Mouse (Mus musculus) liver, postnatal 0 days (tissue): ENCODE data around the gene Clic6.

Experiments
- CTCF ChIP-seq: sonication (generic); IDR thresholded peaks from 2 replicates; pipeline ENCODE4 v1.5.1; 2016; ENCODE audit warnings: antibody characterized with exemption, low read depth
- EP300 ChIP-seq: IDR thresholded peaks from 2 replicates; pipeline ENCODE4 v1.6.1; 2016; ENCODE audit warnings: antibody characterized with exemption, low read depth, mild to moderate bottlenecking

- no peak for TF ChIP-seq EP300
- no peak for TF ChIP-seq CTCF
Observed at GRCm38 (mm10) chr16:92489356-92489755, 3.8 kb downstream of the Clic6 start.
